Comparison of ENCODE assay signal across 1 mouse cellular context in the genomic region with DNA sequence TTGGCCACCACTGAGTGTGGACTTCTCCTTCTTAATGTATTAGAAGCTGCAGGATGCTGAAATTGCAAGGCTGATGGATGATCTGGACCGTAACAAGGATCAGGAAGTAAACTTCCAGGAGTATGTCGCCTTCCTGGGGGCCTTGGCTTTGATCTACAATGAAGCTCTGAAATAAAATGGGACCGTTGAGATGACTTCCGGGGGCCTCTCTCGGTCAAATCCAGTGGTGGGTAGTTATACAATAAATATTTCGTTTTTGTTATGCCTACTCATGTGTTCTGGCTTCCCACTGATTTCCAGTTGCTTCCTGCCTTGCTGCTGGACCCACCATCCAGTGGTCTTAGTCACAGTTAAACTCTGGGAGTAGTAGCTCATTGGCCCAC.
TF ChIP-seq lines count a peak whose summit lies in the region.

No protein-coding gene starts in this region.

TF ChIP-seq in myocyte, 11 proteins besides CTCF, POLR2A, EP300 and RAD21:
- TF ChIP-seq E2F4 (IDR thresholded peaks at IDR 0.05; ENCODE audit: insufficient read depth): no peak
- no peak for TF ChIP-seq REST (IDR thresholded peaks at IDR 0.05; ENCODE audit: insufficient read depth, insufficient read length)
- no peak for TF ChIP-seq MAX (IDR thresholded peaks at IDR 0.05; ENCODE audit: low read depth)
- TF ChIP-seq SRF (IDR thresholded peaks at IDR 0.05; ENCODE audit: control insufficient read depth, insufficient read length, low read depth): no peak
- TF ChIP-seq POLR2AphosphoS2 (IDR thresholded peaks at IDR 0.05; ENCODE audit: insufficient read length, low read depth): no peak
- TF ChIP-seq USF1 (IDR thresholded peaks at IDR 0.05; ENCODE audit: low read depth): no peak
- TF ChIP-seq TCF12 (IDR thresholded peaks at IDR 0.05; ENCODE audit: insufficient read depth, poor library complexity, severe bottlenecking): no peak
- no peak for TF ChIP-seq TCF3 (IDR thresholded peaks at IDR 0.05; ENCODE audit: insufficient read length, low read depth)
- TF ChIP-seq CEBPB (IDR thresholded peaks at IDR 0.05; ENCODE audit: insufficient read depth, poor library complexity, severe bottlenecking): no peak
- no peak for TF ChIP-seq MYOD1 (IDR thresholded peaks at IDR 0.05; ENCODE audit: control insufficient read depth in 1 of 3, insufficient read length in 2 of 3, low read depth in 2 of 3)
- no peak for TF ChIP-seq MYOG (IDR thresholded peaks at IDR 0.05; ENCODE audit: control insufficient read depth in 1 of 3, insufficient read depth in 1 of 3, insufficient read length in 2 of 3, low read depth in 2 of 3)
